Mouse (Mus musculus) forebrain, embryonic 12.5 days (tissue): ENCODE data around the gene Smad5. TPM values are rescaled to one million over a fixed set of nuclear protein-coding genes. Genes with fewer than 3 reads are reported as not detected.

Experiments used
- ATAC-seq: fragments of 200-750 bp; cut with Nextera tagmentation; 2 replicates; pipeline ENCODE4 v1.8.0; 2017; ENCODE audit warnings: moderate TSS enrichment; ENCODE audit not compliant: low FRiP score
- H3K27ac ChIP-seq: fragments of 300-500 bp; sonication (generic); 2 replicates; pipeline ENCODE4 v1.5.1; 2016; ENCODE audit warnings: mild to moderate bottlenecking
- H3K27me3 ChIP-seq: fragments of 300-500 bp; sonication (generic); 2 replicates; pipeline ENCODE4 v1.6.1; 2016; ENCODE audit warnings: mild to moderate bottlenecking
- H3K36me3 ChIP-seq: fragments of 300-500 bp; sonication (generic); replicated peaks from 2 replicates; pipeline ENCODE4 v1.6.1; 2016; ENCODE audit warnings: mild to moderate bottlenecking
- H3K4me1 ChIP-seq: fragments of 300-500 bp; sonication (generic); 2 replicates; pipeline ENCODE4 v1.6.1; 2016
- H3K4me2 ChIP-seq: fragments of 300-500 bp; sonication (generic); 2 replicates; pipeline ENCODE4 v1.6.1; 2016; ENCODE audit warnings: mild to moderate bottlenecking, moderate library complexity
- H3K4me3 ChIP-seq: fragments of 300-500 bp; sonication (generic); replicated peaks from 2 replicates; pipeline ENCODE4 v1.5.1; 2016; ENCODE audit warnings: mild to moderate bottlenecking
- H3K9ac ChIP-seq: fragments of 300-500 bp; sonication (generic); 2 replicates; pipeline ENCODE4 v1.6.1; 2016; ENCODE audit warnings: mild to moderate bottlenecking
- H3K9me3 ChIP-seq: fragments of 300-500 bp; sonication (generic); 2 replicates; pipeline ENCODE4 v1.6.1; 2016
- WGBS: fragments of 180-500 bp; shearing (Covaris S2); methylation state at CpG from one replicate; pipeline ENCODE4 v1.1.7; 2016; 5-methylcytosine and 5-hydroxymethylcytosine counted together
- polyA plus RNA-seq: library from polyadenylated mRNA; unstranded; fragments of >200 nt; fragmentation: Nextera tagmentation; extraction: Ambion mirVana; gene quantifications from 2 replicates; pipeline ENCODE4 v1.2.1, GENCODE M21; 2016

The Smad5 gene
- 46.3 and 51.0 TPM in 2 replicates for polyA plus RNA-seq

DNA sequence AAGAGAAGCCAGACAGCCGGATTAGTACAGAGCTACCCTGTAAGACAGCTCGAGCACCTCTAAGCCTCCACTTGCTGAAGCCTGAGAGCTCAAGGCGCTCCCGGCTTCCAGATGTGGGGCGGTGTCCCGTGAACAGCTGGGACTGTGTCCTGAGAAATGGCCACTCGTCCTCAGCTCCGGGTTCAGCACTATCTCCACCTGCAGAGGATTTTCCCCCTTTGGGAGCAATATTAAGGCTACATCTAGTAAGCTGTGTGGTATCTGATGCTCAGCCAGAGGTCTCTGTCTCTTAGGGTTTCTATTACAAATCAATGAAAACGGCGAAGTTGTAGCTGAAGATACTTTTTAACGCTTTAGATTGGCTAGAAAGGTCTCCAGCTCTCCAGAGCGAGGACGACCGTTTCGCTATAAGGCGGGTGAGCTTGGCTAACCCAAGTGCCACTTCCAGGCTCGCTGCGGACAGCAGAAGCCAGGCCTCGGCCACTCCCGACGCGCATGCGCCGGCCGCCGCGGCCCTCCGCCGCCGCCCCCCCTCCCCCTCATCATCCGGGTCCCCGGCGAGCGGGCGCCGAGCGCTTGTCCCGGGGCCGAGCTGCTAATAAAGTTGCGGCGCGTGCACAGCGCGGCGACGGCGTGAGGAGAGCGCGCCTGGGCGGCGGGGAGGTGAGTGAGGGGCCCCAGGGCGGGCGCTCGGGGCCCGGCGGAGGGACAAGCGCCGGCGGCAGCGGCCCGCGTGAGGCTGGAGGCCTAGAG is at the start of gene Smad5:
TSS of gene Smad5 (plus strand) at position 542 of the 753 bp plus-strand sequence.
- no peaks in the 10 kb centered on the region for H3K9me3 ChIP-seq
- 3% methylated on average over 61 of the region's 62 CpGs for WGBS
- no peaks in the 10 kb centered on the region for H3K27me3 ChIP-seq
- peaks cover 56% of the 10 kb centered on the region for H3K4me1 ChIP-seq
- H3K4me2 ChIP-seq: peak within 1 kb of the TSS; percentile 78
- H3K36me3 ChIP-seq: peaks cover 6% of the 10 kb centered on the region
- H3K9ac ChIP-seq: peak within 1 kb of the TSS; percentile 96
- peak; percentile 81 for ATAC-seq
- H3K4me3 ChIP-seq: peak within 1 kb of the TSS; percentile 78
- peak within 1 kb of the TSS; percentile 99 for H3K27ac ChIP-seq

DNA sequence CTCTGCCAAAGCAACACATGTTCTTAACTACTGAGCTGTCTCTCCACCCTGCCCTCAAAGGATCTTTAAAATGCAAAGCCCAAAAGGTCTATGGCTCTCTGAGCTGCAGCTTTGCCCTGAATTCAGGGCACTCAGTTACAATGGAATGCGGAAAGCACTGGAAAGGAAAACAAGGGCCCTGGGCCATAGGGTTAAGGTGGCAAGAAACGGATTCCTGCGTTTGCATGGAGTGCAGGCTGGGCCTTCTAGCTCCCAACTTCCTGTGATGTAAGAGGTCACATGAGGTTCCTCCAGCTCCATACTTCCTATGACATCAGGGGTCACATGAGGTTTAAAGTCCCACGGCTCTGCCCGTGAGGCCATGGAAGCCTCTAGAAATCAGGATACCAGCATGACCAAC is 48.6 kb upstream of the Smad5 start:
- H3K4me2 ChIP-seq: no peak overlapping the region
- no peak overlapping the region for H3K27ac ChIP-seq
- no peak overlapping the region for H3K4me3 ChIP-seq
- WGBS: 90% methylated on average over 5 of the region's 5 CpGs
- H3K4me1 ChIP-seq: no peaks in the 10 kb centered on the region
- no peak for ATAC-seq
- H3K27me3 ChIP-seq: no peaks in the 10 kb centered on the region
- no peak overlapping the region for H3K9ac ChIP-seq
- H3K9me3 ChIP-seq: no peaks in the 10 kb centered on the region
- no peaks in the 10 kb centered on the region for H3K36me3 ChIP-seq

GRCm38 (mm10) chr13:56657946-56658512 is 44.8 kb upstream of the Smad5 start:
- no peaks in the 10 kb centered on the region for H3K27me3 ChIP-seq
- H3K4me1 ChIP-seq: no peaks in the 10 kb centered on the region
- ATAC-seq: no peak
- H3K4me3 ChIP-seq: no peak overlapping the region
- H3K36me3 ChIP-seq: no peaks in the 10 kb centered on the region
- no peak overlapping the region for H3K4me2 ChIP-seq
- no peak overlapping the region for H3K27ac ChIP-seq
- no peaks in the 10 kb centered on the region for H3K9me3 ChIP-seq
- WGBS: 34% methylated on average over 7 of the region's 7 CpGs
- no peak overlapping the region for H3K9ac ChIP-seq

- Histone ChIP-seq H3K36me3 (no peaks in the 10 kb centered on the region), H3K9me3 (no peaks in the 10 kb centered on the region), H3K27me3 (no peaks in the 10 kb centered on the region), H3K27ac (no peak overlapping the region), H3K4me1 (no peaks in the 10 kb centered on the region), H3K9ac (no peak overlapping the region), H3K4me2 (no peak overlapping the region), H3K4me3 (no peak overlapping the region)
- ATAC-seq: no peak
- WGBS: 77% methylated on average over 6 of the region's 6 CpGs
These were observed 43.9 kb upstream of the Smad5 start for GRCm38 (mm10) chr13:56658931-56659330.

DNA sequence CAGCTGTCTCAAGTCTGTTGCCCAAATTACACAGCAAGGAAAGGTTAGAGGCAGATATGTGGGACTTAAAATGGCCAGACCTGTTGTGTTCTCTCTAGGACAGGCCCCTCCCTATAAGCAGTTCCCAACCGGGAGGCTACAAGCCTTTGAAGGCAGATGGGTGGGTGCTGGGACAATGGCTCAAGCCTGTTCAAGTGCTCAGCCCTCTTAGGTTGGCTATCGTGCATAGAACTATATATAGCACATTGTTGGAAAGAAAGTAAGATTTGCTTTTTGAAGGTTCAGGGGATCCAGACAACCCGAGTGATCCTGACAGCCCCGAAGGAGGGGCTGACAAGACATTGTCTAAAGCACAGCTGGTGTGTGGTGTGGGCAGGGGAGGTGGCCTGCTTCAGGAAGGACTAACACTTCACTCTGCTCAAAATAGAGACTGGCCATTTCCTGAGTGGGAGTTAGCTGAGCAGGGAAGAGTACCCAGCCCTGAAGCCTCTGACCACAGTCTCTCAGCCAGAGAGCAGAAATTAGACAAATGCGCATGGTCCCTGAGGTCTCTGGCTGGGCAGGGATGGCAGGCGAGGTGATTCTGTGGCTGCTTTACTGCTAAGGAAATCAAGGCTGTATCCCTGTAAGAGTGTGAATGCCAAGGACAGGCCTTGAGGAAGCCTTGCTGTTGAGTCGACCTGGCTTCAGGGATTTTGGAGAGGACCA is 40.7 kb upstream of the Smad5 start:
- no peaks in the 10 kb centered on the region; the same call in 1 of the 2 replicates for H3K27me3 ChIP-seq
- no peaks in the 10 kb centered on the region for H3K9me3 ChIP-seq
- H3K4me2 ChIP-seq: no peak overlapping the region
- H3K4me1 ChIP-seq: no peaks in the 10 kb centered on the region
- no peaks in the 10 kb centered on the region for H3K36me3 ChIP-seq
- 68% methylated on average over 7 of the region's 7 CpGs for WGBS
- no peak overlapping the region for H3K4me3 ChIP-seq
- H3K27ac ChIP-seq: no peak overlapping the region
- no peak overlapping the region for H3K9ac ChIP-seq
- no peak for ATAC-seq

DNA sequence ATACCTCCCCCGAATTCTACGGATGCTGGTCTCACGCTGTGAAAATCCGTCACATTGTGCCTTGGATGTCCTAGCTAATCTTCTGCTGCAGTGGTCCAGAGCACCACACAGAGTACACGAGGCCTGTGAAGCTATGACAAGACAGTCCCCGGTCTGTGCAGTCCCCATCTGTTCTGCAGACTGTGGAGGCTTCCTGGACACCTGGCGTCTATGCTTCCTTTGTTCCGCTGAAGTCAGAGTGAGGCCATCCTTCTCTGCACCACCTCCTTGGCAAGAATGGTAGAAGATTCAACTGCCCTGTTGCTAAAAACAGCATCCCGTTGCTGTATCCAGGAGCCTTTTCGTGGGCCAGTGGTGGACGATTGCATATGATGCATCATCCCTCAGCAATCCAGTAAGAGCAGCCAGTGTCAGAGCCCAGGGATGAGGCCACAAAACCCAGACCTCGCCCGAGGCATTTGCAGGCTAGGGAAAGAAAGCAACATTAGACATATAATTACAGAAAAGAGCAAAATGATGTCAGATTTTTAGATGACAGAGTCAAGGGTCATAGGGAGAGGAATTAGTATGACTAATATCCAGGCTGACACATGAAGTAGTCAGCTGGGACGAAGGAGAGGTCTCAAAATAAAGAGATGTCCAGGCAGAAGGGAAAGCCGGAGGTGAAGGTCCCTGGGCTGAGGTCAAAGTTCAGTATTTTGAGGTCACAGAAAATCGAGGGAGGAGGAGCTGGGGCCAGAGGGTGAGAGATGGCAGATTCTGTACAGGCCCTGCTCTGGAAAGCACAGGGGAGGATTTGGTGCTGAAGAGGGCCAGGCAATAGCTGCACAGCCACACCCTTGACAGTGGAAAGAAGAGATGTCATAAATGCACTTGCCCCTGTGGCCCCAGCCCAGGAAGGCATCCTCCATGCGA is 38.3 kb upstream of the Smad5 start:
- H3K4me1 ChIP-seq: no peaks in the 10 kb centered on the region
- no peaks in the 10 kb centered on the region; the same call in 1 of the 2 replicates for H3K27me3 ChIP-seq
- 78% methylated on average over 17 of the region's 17 CpGs for WGBS
- H3K4me2 ChIP-seq: no peak overlapping the region
- no peaks in the 10 kb centered on the region for H3K9me3 ChIP-seq
- no peak overlapping the region for H3K4me3 ChIP-seq
- H3K36me3 ChIP-seq: no peaks in the 10 kb centered on the region
- H3K9ac ChIP-seq: no peak overlapping the region
- ATAC-seq: no peak
- no peak overlapping the region for H3K27ac ChIP-seq

DNA sequence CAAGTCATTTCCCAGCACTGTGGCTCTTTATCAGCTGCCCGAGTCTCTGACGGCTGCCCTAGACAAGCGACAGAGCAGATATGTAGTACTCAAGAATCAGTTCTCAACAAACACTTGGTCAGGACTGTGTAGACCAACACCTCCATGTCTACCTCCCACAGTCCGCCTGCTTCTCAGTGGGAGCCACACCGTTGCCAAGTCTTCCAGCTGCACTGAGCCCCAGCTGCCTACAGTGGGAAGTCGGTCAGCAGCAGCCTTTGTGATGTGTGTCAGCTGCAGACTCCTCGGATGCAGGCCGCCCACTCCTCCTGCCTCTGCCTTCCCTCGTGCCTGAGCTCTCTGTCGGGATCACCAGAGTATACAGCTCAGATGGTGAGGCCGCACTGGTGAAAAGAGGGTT is 31.6 kb upstream of the Smad5 start:
- no peak overlapping the region for H3K9ac ChIP-seq
- H3K4me2 ChIP-seq: no peak overlapping the region
- no peak overlapping the region for H3K27ac ChIP-seq
- no peaks in the 10 kb centered on the region for H3K4me1 ChIP-seq
- H3K9me3 ChIP-seq: no peaks in the 10 kb centered on the region
- no peaks in the 10 kb centered on the region for H3K36me3 ChIP-seq
- no peak overlapping the region for H3K4me3 ChIP-seq
- peaks cover 7% of the 10 kb centered on the region; the same call in 1 of the 2 replicates for H3K27me3 ChIP-seq
- WGBS: 76% methylated on average over 11 of the region's 11 CpGs
- ATAC-seq: no peak

- Histone ChIP-seq H3K36me3 (no peaks in the 10 kb centered on the region), H3K9ac (no peak overlapping the region), H3K9me3 (no peaks in the 10 kb centered on the region), H3K27ac (no peak overlapping the region), H3K4me1 (peaks cover 7% of the 10 kb centered on the region; the same call in 1 of the 2 replicates), H3K27me3 (peaks cover 7% of the 10 kb centered on the region; the same call in 1 of the 2 replicates), H3K4me3 (no peak overlapping the region), H3K4me2 (no peak overlapping the region)
- WGBS: 75% methylated on average over 4 of the region's 4 CpGs
- no peak for ATAC-seq
These were observed 25.1 kb upstream of the Smad5 start for GRCm38 (mm10) chr13:56677731-56678130.

DNA sequence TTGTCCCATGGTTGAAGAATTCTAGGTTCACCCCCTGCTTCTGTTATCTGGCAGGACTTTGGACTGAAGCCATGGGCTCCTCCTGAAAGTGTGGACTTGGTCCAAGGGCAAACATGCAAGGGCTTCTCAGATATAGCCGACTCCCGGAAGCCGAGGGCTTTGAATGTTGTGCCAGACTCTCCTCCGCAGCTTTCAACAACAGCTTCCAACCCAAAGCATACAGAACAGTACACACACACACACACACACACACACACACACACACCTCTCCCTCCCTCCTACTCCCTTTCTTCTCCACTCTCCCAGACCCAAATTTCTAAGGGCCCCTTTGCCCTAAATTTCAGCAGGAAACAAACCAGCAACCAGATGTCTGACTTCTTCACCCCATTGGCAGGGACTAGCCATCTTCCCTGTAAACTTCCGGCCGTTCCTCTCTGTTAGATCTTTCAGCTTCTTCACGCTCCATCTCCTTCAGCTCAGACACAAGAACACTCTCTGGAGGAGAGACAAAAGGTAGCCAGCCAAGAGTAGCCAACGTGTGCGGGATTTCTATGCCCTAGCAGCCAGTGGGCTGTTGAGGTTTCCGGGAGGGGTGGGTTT is 24.5 kb upstream of the Smad5 start:
- Histone ChIP-seq H3K4me3 (no peak overlapping the region), H3K27ac (no peak overlapping the region; the same call in 1 of the 2 replicates), H3K9ac (no peak overlapping the region), H3K9me3 (no peaks in the 10 kb centered on the region), H3K36me3 (no peaks in the 10 kb centered on the region), H3K4me2 (no peak overlapping the region), H3K27me3 (peaks cover 7% of the 10 kb centered on the region; the same call in 1 of the 2 replicates), H3K4me1 (peaks cover 7% of the 10 kb centered on the region; the same call in 1 of the 2 replicates)
- ATAC-seq: no peak
- 44% methylated on average over 10 of the region's 10 CpGs for WGBS

DNA sequence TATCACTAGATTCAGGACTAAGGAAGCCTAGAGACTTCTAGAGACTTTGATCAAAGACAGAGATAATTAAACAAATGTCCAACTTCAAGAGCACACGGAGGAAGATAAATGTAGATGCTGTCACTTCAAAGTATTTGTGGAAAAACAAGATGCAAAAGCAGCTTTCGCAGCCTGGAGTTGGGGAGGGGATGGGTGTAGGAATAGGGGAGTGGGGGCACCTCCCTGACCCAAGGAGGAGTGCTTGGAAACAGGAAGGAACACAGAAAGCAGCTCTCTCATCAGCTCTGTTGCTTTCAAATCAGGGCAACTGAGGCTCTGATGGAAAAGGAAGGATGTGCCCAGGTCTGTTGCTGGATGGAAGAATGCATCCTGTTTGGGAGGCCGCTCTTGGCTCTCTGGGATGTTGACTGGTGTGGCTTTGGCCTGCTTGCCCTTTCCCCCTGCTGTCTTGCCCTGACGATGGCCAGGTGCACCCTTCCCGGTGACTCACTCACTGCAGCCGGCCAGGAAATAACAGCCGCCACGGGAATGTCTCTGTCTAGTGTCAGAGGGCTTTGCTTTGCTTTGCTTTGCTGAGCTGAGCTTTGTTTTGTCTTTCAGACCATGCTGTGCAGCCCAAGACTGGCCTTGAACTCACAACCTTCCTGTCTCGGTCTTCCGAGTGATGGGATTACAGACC is 23.8 kb upstream of the Smad5 start:
- no peaks in the 10 kb centered on the region for H3K9me3 ChIP-seq
- WGBS: 81% methylated on average over 10 of the region's 10 CpGs
- ATAC-seq: no peak

GRCm38 (mm10) chr13:56681924-56682323 is 20.9 kb upstream of the Smad5 start:
- H3K27ac ChIP-seq: no peak overlapping the region
- no peak overlapping the region for H3K4me3 ChIP-seq
- 79% methylated on average over 4 of the region's 4 CpGs for WGBS
- no peak overlapping the region for H3K4me2 ChIP-seq
- no peak overlapping the region for H3K9ac ChIP-seq
- H3K36me3 ChIP-seq: no peaks in the 10 kb centered on the region
- H3K27me3 ChIP-seq: no peaks in the 10 kb centered on the region
- peaks cover 7% of the 10 kb centered on the region; the same call in 1 of the 2 replicates for H3K4me1 ChIP-seq
- ATAC-seq: no peak
- no peaks in the 10 kb centered on the region for H3K9me3 ChIP-seq

More for the DNA sequence above, 23.8 kb upstream of the Smad5 start:
- Histone ChIP-seq H3K36me3 (no peaks in the 10 kb centered on the region), H3K4me2 (no peak overlapping the region), H3K27me3 (peaks cover 7% of the 10 kb centered on the region; the same call in 1 of the 2 replicates), H3K4me3 (no peak overlapping the region), H3K27ac (no peak overlapping the region), H3K9ac (no peak overlapping the region), H3K4me1 (peaks cover 7% of the 10 kb centered on the region; the same call in 1 of the 2 replicates)
